Mouse (Mus musculus): ENCODE measurements around the gene Sdhc. TPM values are rescaled to one million over a fixed set of nuclear protein-coding genes. Genes with fewer than 3 reads are reported as not detected.
"Not testable (repeated sequence)": the region's sequence is repeated elsewhere in the genome, so short reads cannot be mapped to it uniquely, and the experiment has no call there.

Gene Sdhc
- polyA plus RNA-seq, 1 experiment from 2014 or later, result 274 TPM

GRCm38 (mm10) chr1:171097136-171097535 lies 53.3 kb downstream of the Sdhc start:
- Histone ChIP-seq H3K9me3 (replicated peaks) (no peaks in the 10 kb centered on the region), H3K27ac (replicated peaks) (no peak overlapping the region)
- no peak for ATAC-seq (ENCODE audit: insufficient number of reproducible peaks, low FRiP score, low TSS enrichment, low read depth)

GRCm38 (mm10) chr1:171096110-171096964 lies 54.1 kb downstream of the Sdhc start:
- 17% methylated on average over 10 of the region's 10 CpGs for WGBS
- H3K9me3 ChIP-seq (replicated peaks), result no peaks in the 10 kb centered on the region
- no peaks in the 10 kb centered on the region for H3K36me3 ChIP-seq
- H3K4me1 ChIP-seq, result no peaks in the 10 kb centered on the region
- H3K4me3 ChIP-seq (replicated peaks), result no peak overlapping the region
- no peaks in the 10 kb centered on the region for H3K27me3 ChIP-seq
- H3K27ac ChIP-seq (replicated peaks), result no peak overlapping the region
- ATAC-seq (ENCODE audit: insufficient number of reproducible peaks, low FRiP score, low TSS enrichment, low read depth), result no peak
- H3K9ac ChIP-seq, result no peak overlapping the region
- H3K4me2 ChIP-seq (replicated peaks), result no peak overlapping the region

More at GRCm38 (mm10) chr1:171097136-171097535, 53.3 kb downstream of the Sdhc start:
- no peak overlapping the region for H3K9ac ChIP-seq
- no peaks in the 10 kb centered on the region for H3K4me1 ChIP-seq
- H3K36me3 ChIP-seq, result no peaks in the 10 kb centered on the region
- H3K4me2 ChIP-seq (replicated peaks), result no peak overlapping the region
- H3K4me3 ChIP-seq (replicated peaks), result no peak overlapping the region
- H3K27me3 ChIP-seq, result no peaks in the 10 kb centered on the region

- WGBS, result 46% methylated on average over 4 of the region's 4 CpGs
These were observed 56.0 kb downstream of the Sdhc start for GRCm38 (mm10) chr1:171094424-171094823.

GRCm38 (mm10) chr1:171090761-171091160 lies 59.6 kb downstream of the Sdhc start:
- no peak overlapping the region for H3K27ac ChIP-seq (replicated peaks)
- H3K9me3 ChIP-seq (replicated peaks), result no peaks in the 10 kb centered on the region
- 64% methylated on average over 2 of the region's 2 CpGs for WGBS
- H3K27me3 ChIP-seq, result peaks cover 11% of the 10 kb centered on the region
- no peak overlapping the region for H3K4me3 ChIP-seq (replicated peaks)
- H3K4me1 ChIP-seq, result peaks cover 9% of the 10 kb centered on the region
- no peak for ATAC-seq (ENCODE audit: insufficient number of reproducible peaks, low FRiP score, low TSS enrichment, low read depth)
- no peaks in the 10 kb centered on the region for H3K36me3 ChIP-seq
- no peak overlapping the region for H3K9ac ChIP-seq
- no peak overlapping the region for H3K4me2 ChIP-seq (replicated peaks)

More at GRCm38 (mm10) chr1:171094424-171094823, 56.0 kb downstream of the Sdhc start:
- Histone ChIP-seq H3K9me3 (replicated peaks) (no peaks in the 10 kb centered on the region), H3K4me3 (replicated peaks) (no peak overlapping the region), H3K36me3 (no peaks in the 10 kb centered on the region), H3K27ac (replicated peaks) (no peak overlapping the region), H3K9ac (no peak overlapping the region), H3K4me2 (replicated peaks) (no peak overlapping the region), H3K4me1 (no peaks in the 10 kb centered on the region), H3K27me3 (no peaks in the 10 kb centered on the region)
- no peak for ATAC-seq (ENCODE audit: insufficient number of reproducible peaks, low FRiP score, low TSS enrichment, low read depth)

- no peak overlapping the region for H3K27ac ChIP-seq (replicated peaks)
- no peaks in the 10 kb centered on the region for H3K9me3 ChIP-seq (replicated peaks)
- WGBS, result 71% methylated on average over 1 of the region's 1 CpGs
- ATAC-seq (ENCODE audit: insufficient number of reproducible peaks, low FRiP score, low TSS enrichment, low read depth), result no peak
- H3K4me1 ChIP-seq, result peaks cover 12% of the 10 kb centered on the region
- H3K9ac ChIP-seq, result no peak overlapping the region
- H3K4me3 ChIP-seq (replicated peaks), result no peak overlapping the region
- H3K4me2 ChIP-seq (replicated peaks), result no peak overlapping the region
- H3K36me3 ChIP-seq, result no peaks in the 10 kb centered on the region
- H3K27me3 ChIP-seq, result peaks cover 14% of the 10 kb centered on the region
These were observed 60.5 kb downstream of the Sdhc start for GRCm38 (mm10) chr1:171089891-171090290.

GRCm38 (mm10) chr1:171088237-171088869 lies 62.0 kb downstream of the Sdhc start:
- H3K9ac ChIP-seq; H3K27ac ChIP-seq (replicated peaks); H3K36me3 ChIP-seq; H3K4me3 ChIP-seq (replicated peaks); H3K9me3 ChIP-seq (replicated peaks); ATAC-seq (ENCODE audit: insufficient number of reproducible peaks, low FRiP score, low TSS enrichment, low read depth): not testable (repeated sequence)
- 5% methylated on average over 10 of the region's 10 CpGs for WGBS
- H3K4me1 ChIP-seq, result peaks cover 12% of the 10 kb centered on the region
- peaks cover 14% of the 10 kb centered on the region for H3K27me3 ChIP-seq
- H3K4me2 ChIP-seq (replicated peaks), result peak overlapping the region; percentile 28

- peaks cover 22% of the 10 kb centered on the region for H3K27me3 ChIP-seq
- no peak overlapping the region for H3K27ac ChIP-seq (replicated peaks)
- peak overlapping the region; percentile 21; the same call in 1 of the 2 replicates for H3K9ac ChIP-seq
- H3K36me3 ChIP-seq, result no peaks in the 10 kb centered on the region
- peaks cover 12% of the 10 kb centered on the region for H3K4me1 ChIP-seq
- H3K4me3 ChIP-seq (replicated peaks), result peak overlapping the region; percentile 47
- H3K9me3 ChIP-seq (replicated peaks), result no peaks in the 10 kb centered on the region
- H3K4me2 ChIP-seq (replicated peaks), result peak overlapping the region; percentile 80
- ATAC-seq (ENCODE audit: insufficient number of reproducible peaks, low FRiP score, low TSS enrichment, low read depth), result no peak
- under 1% methylated on average over 26 of the region's 26 CpGs for WGBS
These were observed 64.7 kb downstream of the Sdhc start for GRCm38 (mm10) chr1:171085718-171086117.

- not testable (repeated sequence) for H3K4me3 ChIP-seq (replicated peaks); H3K9ac ChIP-seq; H3K4me2 ChIP-seq (replicated peaks); H3K36me3 ChIP-seq; H3K9me3 ChIP-seq (replicated peaks); H3K4me1 ChIP-seq; H3K27ac ChIP-seq (replicated peaks)
- H3K27me3 ChIP-seq, result peaks cover 30% of the 10 kb centered on the region
- peak; percentile 3; the same call in 1 of the 2 replicates for ATAC-seq (ENCODE audit: insufficient number of reproducible peaks, low FRiP score, low TSS enrichment, low read depth)
- WGBS, result 30% methylated on average over 12 of the region's 17 CpGs
These were observed 68.7 kb downstream of the Sdhc start for GRCm38 (mm10) chr1:171081512-171082231.

- peaks cover 20% of the 10 kb centered on the region for H3K27me3 ChIP-seq
- ATAC-seq (ENCODE audit: insufficient number of reproducible peaks, low FRiP score, low TSS enrichment, low read depth), result peak; percentile 31
- H3K36me3 ChIP-seq; H3K4me1 ChIP-seq; H3K4me2 ChIP-seq (replicated peaks); H3K9ac ChIP-seq; H3K27ac ChIP-seq (replicated peaks); H3K4me3 ChIP-seq (replicated peaks); H3K9me3 ChIP-seq (replicated peaks): not testable (repeated sequence)
- no CpG with 5 or more reads among the region's 43 CpGs for WGBS
These were observed 70.6 kb downstream of the Sdhc start for GRCm38 (mm10) chr1:171079825-171080224.

GRCm38 (mm10) chr1:171079345-171079744 lies 71.1 kb downstream of the Sdhc start:
- H3K9ac ChIP-seq; H3K27ac ChIP-seq (replicated peaks); H3K4me1 ChIP-seq; H3K36me3 ChIP-seq; H3K4me2 ChIP-seq (replicated peaks); H3K9me3 ChIP-seq (replicated peaks); H3K4me3 ChIP-seq (replicated peaks): not testable (repeated sequence)
- WGBS, result 0% methylated on average over 1 of the region's 35 CpGs
- ATAC-seq (ENCODE audit: insufficient number of reproducible peaks, low FRiP score, low TSS enrichment, low read depth), result peak; percentile 37
- H3K27me3 ChIP-seq, result peaks cover 21% of the 10 kb centered on the region

GRCm38 (mm10) chr1:171078419-171078818 lies 72.0 kb downstream of the Sdhc start:
- H3K4me2 ChIP-seq (replicated peaks), result peak overlapping the region; percentile 38; the same call in 1 of the 2 replicates
- H3K27ac ChIP-seq (replicated peaks); H3K4me1 ChIP-seq; ATAC-seq (ENCODE audit: insufficient number of reproducible peaks, low FRiP score, low TSS enrichment, low read depth); H3K9ac ChIP-seq; H3K9me3 ChIP-seq (replicated peaks); H3K36me3 ChIP-seq: not testable (repeated sequence)
- 19% methylated on average over 12 of the region's 12 CpGs for WGBS
- H3K4me3 ChIP-seq (replicated peaks), result peak overlapping the region; percentile 23
- H3K27me3 ChIP-seq, result peaks cover 28% of the 10 kb centered on the region
